Mouse (Mus musculus) kidney, postnatal 25 days (tissue): Measurements from ENCODE around the gene Itpripl2.
A peak's percentile ranks its signal among the peaks of the same experiment; 100 is the strongest.

ENCODE experiments used
- DNase-seq, 2 experiments: peaks; one replicate each; pipeline ENCODE4 v3.0.0; 2021; ENCODE audit warnings: mixed read lengths in 2 of 2

Itpripl2 gene

DNA sequence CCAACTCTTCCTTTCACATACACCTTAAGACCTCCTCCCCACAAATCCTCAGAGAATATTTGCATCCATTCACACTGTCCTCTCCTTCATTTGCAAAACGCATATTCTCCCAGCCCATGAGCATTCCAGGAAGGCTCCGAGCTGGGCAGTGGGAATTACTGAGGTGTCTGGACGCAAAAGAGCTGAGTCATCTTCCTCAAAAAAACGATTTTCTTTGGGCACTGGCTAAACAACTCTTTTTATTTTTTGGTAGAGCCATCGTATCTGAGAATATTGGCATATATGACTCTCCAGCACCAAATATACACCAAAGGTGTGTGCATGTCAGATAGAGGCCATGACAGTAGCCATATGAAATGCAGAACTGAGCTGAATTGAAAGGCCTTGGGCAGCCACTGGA, 4.9 kb downstream of the Itpripl2 start:
- DNase-seq, result no peak

GRCm38 (mm10) chr7:118483996-118484395, 7.8 kb downstream of the Itpripl2 start:
- DNase-seq, result no peak

DNA sequence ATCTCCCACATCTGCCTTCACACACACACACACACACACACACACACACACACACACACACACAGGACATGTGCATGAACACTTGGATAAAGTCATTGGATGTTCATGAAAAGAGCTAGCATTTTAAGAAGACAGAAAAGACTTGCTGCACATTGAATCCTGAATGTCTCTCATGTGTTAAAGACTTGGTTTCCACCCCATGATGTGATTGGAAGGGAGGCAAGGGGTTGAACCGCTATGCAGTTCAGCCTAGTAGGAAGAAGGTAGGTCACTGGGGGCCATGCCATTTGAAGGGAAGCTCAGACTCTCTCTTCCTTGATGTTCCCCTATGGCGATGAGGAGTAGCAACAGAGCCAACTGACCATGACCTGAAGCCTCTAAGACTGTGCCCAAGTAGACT, 9.8 kb downstream of the Itpripl2 start:
- no peak for DNase-seq

DNA sequence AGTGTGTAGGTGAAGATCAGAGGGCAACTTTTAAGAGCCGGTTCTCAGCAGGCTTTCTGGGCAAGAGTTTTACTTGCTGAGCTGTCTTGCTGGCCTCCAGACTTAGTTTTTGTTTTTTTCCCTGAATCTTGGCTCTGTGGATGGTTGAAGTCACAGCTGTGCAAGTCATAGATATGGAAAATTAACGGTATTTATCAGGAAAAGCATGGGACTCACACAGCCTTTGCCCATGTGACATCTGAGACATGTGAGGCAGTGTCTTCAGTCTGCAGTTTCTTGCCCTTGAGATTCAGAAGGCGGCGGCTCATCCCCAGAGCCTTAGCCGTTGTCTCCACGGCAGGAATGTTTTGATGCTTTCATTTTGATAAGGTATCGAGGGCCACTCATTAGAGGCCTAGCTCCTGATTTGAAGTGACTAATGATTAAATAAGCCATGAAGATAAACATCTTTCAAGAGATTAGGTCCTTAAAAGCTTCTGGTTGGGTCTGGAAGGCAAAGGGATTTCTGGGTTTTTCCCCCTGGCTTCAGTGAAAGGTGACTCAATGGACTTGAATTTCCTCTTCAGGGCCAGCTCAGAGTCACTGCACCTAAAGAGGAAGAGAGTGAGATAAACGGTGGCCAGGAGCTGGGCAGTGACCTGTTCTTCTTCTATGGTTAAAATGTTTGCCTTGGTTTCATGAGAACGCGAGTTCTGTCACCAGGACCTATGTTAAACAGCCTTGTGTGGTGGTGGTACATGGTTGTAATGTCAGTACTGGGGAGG, 10.5 kb downstream of the Itpripl2 start:
- no peak for DNase-seq

GRCm38 (mm10) chr7:118480160-118480709, 11.5 kb downstream of the Itpripl2 start:
- DNase-seq, result no peak

GRCm38 (mm10) chr7:118478835-118479312, 12.9 kb downstream of the Itpripl2 start:
- DNase-seq, result peak; percentile 67 to 70

DNA sequence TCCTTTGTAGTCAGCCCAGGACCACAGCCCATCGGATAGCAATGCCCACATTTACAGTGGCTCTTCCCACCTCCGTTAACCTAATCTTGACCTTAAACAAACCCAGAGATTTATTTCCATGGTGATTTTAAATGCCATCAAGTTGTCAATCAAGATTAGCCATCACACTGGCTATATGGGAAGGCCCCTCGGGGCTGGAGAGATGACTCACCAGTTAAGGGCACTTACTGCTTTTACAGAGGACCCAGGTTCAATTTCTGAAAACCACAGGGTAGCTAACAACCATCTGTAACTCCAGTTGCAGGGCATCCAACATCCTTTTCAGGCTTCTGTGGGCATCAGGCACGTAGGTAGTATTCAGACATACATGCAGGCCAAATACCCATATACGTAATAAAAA, 15.3 kb downstream of the Itpripl2 start:
- DNase-seq, result no peak

DNA sequence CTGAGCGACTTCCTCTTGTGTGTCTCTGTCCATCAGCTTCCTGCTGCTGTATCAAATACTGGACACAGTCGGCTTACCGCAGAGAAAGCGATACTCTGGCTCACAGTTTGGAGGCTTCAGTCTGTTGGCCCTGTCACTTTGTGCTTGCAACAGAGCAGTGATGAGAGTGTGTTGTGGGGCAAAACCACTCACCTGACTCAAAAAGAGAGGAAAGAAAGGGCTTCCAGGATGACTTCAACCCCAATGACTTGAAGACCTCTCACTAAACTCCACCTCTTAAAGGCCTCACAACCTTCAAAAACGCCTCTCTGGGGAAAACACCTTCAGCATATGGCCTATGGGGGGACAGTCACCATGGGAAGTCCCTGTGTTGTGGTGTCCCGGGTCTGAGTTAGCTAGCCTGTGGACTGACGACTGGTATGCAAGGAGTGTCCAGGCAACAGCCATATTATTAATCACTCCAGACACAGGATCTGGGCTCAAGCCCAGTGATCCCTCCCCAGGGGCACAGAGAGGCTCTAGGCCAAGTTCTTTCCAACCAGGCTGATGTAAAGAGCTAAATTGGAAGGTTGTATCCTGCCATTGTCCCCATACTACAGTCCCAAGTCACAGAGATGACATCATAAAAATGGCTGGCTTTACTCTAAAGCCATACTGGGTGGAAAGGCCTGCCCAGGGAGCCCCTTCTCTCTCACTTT, 16.6 kb downstream of the Itpripl2 start:
- DNase-seq, result peak in 1 of 2 experiments; percentile 20

DNA sequence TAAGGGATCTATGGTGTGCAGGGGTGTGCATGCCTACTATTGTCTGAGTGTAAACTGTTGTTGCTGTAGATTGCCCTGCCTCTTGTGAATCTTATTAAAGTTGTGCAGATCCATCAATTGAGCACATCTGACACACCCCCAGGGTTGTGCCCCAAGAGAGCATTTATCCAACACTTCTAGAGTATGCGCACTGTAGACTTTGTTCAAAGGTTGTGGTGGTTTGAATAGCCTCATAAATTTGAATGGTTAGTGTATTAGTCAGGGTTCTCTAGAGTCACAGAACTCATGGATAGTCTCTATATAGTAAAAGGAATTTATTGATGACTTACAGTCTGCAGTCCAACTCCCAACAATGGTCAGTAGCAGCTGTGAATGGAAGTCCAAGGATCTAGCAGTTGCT, 18.9 kb downstream of the Itpripl2 start:
- no peak for DNase-seq

- no peak for DNase-seq
These were observed 23.7 kb downstream of the Itpripl2 start for GRCm38 (mm10) chr7:118468060-118468459.

DNA sequence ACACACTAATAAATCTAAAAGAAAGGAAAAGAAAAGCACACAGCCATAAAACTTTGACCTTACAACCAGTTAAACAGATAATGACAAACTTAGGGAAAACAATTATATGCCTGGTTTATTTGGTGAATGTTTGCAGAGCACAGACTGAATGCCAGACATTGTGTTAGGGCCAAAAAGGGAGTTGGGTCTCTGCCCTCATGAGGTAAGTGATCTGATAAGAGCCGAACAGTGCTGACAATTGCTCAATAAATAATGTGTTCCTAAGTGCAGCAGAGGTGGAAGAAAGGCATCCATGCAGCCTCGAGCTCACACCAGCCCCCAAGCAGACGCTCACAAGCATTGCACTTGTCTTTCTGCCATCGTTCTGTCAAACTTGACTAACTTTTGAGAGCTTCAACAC, 27.3 kb downstream of the Itpripl2 start:
- no peak for DNase-seq

DNA sequence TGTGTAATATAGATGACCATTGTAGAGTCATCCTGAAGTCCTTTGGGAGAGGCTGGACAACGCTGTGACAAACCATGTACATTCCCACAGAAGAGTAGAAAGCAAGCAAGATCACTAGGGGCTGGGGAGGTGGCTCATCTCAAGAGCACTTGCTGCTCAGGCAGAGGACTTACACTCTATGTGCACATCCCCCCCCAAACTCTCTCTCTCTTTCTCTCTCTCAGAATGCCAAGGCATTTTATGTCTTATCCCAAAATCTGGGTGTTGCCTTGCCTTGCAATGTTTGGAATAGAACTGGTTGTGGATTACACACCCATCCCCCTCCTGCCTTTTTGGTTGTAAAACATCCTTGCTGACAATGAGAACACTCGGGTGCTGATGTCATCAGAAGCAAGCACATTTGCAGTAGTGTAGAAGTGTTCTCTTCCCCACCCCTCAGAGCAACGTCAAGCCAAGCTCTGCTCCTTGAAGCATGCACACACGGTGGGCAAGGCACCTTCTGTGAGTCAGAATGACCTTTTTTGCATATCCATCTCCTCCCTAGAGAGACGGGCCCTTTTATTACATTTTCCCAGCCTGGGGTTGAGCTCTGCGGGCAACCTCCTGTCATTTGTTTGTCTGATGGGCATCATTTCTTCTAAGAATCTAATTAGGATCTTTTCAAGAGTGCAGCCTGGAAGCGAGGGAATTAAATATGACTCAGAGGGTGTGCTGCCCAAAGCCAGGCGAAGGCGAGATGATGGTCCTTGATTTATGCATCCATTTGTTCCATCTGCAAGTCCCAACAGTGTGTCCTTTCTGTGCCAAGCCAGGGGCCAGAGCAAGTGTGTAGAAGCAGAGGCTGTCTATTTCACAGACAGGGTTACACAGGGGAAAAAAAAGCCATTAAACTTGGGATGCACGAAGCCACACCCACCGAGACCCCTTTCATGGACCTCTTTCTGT, 28.7 kb downstream of the Itpripl2 start:
- DNase-seq, result no peak

DNA sequence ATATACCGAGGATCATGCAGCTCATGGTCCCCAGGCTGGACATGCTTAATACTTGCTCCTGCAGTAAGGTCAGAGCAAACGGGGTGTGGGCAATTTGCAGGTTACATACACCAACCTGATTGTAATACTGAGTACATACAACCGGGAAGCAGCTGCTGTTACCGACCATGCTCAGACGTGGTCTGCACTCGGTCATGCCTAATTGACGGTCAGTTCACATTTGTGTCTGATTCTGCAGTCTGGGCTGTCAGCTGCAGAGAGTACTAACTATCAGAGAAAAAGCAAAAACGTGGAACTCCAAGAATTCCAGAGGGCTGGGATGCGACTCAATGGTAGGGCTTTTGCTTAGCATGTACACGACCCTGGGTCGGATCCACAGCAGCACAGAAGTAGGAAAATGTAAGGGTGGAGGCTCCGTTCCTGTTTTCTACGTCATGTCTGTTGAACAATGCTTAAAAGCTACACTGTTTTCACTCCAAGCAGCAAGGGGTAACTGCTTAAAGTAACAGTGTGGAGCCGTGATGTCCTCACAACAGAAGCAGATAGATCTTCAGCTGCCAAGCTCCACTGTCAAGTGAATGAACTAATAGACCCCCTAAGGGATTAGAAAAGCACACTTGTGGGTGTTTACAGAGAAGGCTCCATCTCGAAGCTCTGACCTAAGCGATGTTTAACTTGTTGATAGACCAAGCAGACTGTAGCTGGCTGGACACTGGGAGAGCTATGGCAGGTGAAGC, 30.2 kb downstream of the Itpripl2 start:
- no peak for DNase-seq

GRCm38 (mm10) chr7:118453722-118454121, 38.1 kb downstream of the Itpripl2 start:
- no peak for DNase-seq

- DNase-seq, result no peak
These were observed 38.8 kb downstream of the Itpripl2 start for GRCm38 (mm10) chr7:118452940-118453339.

GRCm38 (mm10) chr7:118448134-118448967, 43.4 kb downstream of the Itpripl2 start, which contains the start of gene Syt17:
Gene Syt17 (minus strand): TSS chr7:118448222.
- DNase-seq, result peak; percentile 67 to 77

DNA sequence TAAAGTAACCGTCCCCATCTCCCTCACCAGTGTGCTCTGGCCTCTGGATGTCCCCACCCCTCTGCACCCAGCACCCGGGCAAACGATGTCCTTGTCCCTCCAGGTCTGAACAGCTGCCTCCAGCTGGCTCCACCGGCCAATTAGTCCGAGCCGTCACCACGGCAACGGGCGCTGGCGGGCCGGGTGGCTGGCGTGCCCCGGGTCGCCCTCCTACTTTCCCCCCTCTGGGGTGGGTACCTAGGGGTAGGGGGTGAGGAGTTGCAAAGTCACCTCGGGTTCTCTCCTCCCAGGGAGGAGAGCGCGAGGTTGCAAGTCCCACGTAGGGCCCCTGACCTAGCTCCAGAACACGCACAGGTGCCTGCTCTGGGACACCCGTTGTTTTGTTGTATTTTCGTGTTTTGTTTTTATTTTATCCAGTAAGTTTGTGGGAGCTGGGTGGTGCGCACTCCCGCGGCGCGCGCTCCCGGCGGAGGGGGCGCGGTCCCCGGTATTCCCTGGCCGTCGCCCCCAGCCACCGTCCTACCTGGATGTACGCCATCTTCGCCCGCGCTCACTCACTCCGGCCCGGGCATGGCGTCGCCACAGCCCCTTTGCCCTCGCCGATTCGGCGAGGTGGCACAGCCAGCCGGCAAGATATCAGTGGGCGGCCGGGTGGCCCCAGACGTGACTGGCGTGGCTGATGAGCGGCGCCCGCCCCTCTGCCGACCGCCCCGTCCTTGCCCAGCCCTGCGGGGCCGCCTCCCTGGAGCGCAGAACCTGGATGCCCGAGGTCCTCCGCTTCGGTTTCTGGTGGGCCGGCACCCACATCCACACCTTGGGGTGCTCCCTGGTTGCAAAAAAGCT, 44.3 kb downstream of the Itpripl2 start:
- peak; percentile 69 to 89 for DNase-seq

- no peak for DNase-seq
These were observed 47.8 kb downstream of the Itpripl2 start for GRCm38 (mm10) chr7:118443895-118444485.

DNA sequence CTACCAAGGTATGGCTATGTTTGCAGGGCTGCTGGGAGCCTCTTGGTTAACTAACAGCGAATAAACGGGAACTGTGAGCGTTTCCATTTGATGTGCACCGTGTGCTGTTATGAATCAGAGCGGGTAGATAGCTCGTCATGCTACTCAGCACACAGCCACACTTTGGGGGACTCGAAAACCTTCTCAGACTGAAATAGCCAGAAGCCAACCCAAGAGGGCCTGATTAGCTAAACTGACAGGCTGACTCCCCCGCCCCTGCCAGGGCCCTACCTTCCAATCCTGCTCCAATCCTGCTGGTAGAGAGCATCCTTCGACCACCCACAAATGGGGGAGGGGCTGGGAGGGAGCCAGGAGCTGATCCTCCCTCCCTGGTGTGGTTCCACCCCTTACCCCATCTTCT, 48.4 kb downstream of the Itpripl2 start:
- DNase-seq, result no peak

DNA sequence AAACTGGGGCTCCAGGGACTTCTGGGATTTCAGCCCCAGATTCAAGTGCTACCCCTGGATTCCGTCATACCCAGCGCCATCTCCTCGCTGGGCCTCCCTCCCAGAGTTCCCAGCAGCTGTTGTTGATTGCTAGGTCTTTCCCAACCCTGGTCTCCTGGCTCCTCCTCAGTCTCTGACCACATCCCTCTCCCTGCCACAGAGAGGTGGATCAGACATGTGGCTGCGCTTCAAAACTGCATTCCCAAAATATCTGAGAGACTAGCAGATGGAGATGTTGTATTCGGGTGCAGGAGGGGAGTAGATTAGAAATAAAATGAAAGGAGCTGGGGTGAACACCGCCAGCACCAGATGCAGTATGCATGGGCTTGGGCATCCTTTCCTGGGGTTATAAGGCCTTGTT, 50.2 kb downstream of the Itpripl2 start:
- no peak for DNase-seq
